Mouse (Mus musculus) left cerebral cortex, adult 6 months (tissue): Measurements from ENCODE around the gene Gm20736. TPM values are rescaled to one million over a fixed set of nuclear protein-coding genes. Genes with fewer than 3 reads are reported as not detected.

Experiments used
- long read RNA-seq, 2 experiments: library from polyadenylated mRNA; unstranded; transcript quantifications; one replicate each; pipeline ENCODE4 v2.0.0; 2019 to 2020
- polyA plus RNA-seq: library from polyadenylated mRNA; unstranded; fragments of <200 nt; fragmentation: Nextera tagmentation; gene quantifications from 2 replicates; pipeline ENCODE4 v1.2.3, GENCODE M21; 2021

Gene Gm20736
- not detected in 2 replicates for polyA plus RNA-seq
- long read RNA-seq, experiment 1: 0 reads
- long read RNA-seq, experiment 2: 0 reads

GRCm38 (mm10) chrY:65377390-65377789, at the start of gene Gm20736:
Gene Gm20736, plus strand, starts transcription at chrY:65377690.

Other genes with a start within 250 kb of the Gm20736 start
- not detected in 2 replicates for gene Gm20924, start 170.2 kb upstream of the Gm20736 start, polyA plus RNA-seq